27 mouse cellular contexts compared by ENCODE assay signal in the genomic region with DNA sequence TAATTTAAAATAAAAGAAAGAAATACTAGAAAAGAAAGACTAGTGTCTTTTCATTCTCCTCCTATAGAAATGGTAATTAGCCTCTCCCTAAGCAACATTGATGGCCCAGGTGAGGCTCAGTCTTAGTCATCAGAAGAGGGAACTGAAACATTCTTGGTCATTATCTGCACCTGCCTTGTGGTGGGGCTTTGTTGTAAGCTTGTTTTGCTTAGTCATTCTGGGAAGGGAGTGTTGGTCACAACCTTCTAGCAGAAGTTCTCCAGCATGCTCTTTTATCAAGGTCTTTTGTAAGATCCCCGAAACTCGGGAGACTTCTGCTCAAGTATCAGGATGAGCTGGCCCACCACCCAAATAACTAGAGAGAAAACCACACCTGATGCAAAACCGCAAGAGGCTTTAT.
A peak's percentile ranks its signal among the peaks of the same experiment; 100 is the strongest.
DNase-seq lines count a peak whose midpoint lies in the region; ATAC-seq and TF ChIP-seq lines count a peak whose summit lies in the region.
"Had no signal": no experiment of that assay in that cellular context is flagged by ENCODE, and none has a peak within 500 bp of the region (broad histone marks: within the 10 kb centered on the region; RNA-seq: fewer than 3 reads in every experiment).

No protein-coding gene starts in this region.

- no peak for TF ChIP-seq EP300 in ES-Bruce4 (IDR thresholded peaks at IDR 0.05; ENCODE audit: insufficient read depth, low read depth, low read length)

- no peak overlapping the region for H3K4me3 ChIP-seq in ES-Bruce4 (ENCODE audit: low read depth, low read length)
- no peak overlapping the region for H3K4me3 ChIP-seq in G1E (ENCODE audit: low read depth, low read length)
- no peak overlapping the region for H3K4me3 ChIP-seq in intestine, embryonic 15.5 days (replicated peaks)
- H3K4me3 ChIP-seq in midbrain, embryonic 16.5 days (ENCODE audit: low read depth, low read length), result no peak overlapping the region
- H3K4me3 ChIP-seq: forebrain, embryonic 10.5 days; forebrain, embryonic 13.5 days; heart, adult 2 months; heart, embryonic 10.5 days; heart, embryonic 13.5 days had no signal

- H3K4me1 ChIP-seq in ES-Bruce4 (ENCODE audit: control insufficient read depth, insufficient read depth, low read length), result no peaks in the 10 kb centered on the region
- H3K4me1 ChIP-seq in G1E (ENCODE audit: insufficient read depth, low read depth, low read length), result peaks cover 17% of the 10 kb centered on the region
- no peaks in the 10 kb centered on the region for H3K4me1 ChIP-seq in intestine, embryonic 15.5 days (replicated peaks)
- H3K4me1 ChIP-seq in midbrain, embryonic 16.5 days (ENCODE audit: control insufficient read depth, insufficient read depth, low read length), result no peaks in the 10 kb centered on the region
- H3K4me1 ChIP-seq: forebrain, embryonic 10.5 days; forebrain, embryonic 13.5 days; heart, embryonic 10.5 days; heart, embryonic 13.5 days had no signal

- H3K9me3 ChIP-seq in ES-Bruce4 (replicated peaks; ENCODE audit: control insufficient read depth, insufficient read depth, low read length, poor library complexity, severe bottlenecking) (peaks cover 11% of the 10 kb centered on the region), G1E (replicated peaks) (peaks cover 5% of the 10 kb centered on the region)
- H3K9me3 ChIP-seq in intestine, embryonic 15.5 days, result no peaks in the 10 kb centered on the region
- H3K9me3 ChIP-seq in midbrain, embryonic 16.5 days (replicated peaks; ENCODE audit: control insufficient read depth, low read length, poor library complexity, severe bottlenecking), result no peaks in the 10 kb centered on the region
- H3K9me3 ChIP-seq: forebrain, embryonic 10.5 days; forebrain, embryonic 13.5 days; heart, embryonic 10.5 days; heart, embryonic 13.5 days had no signal

- ATAC-seq in G1E (ENCODE audit: extremely low read depth, insufficient number of reproducible peaks, low FRiP score, poor library complexity, severe bottlenecking), result peak; percentile 87
- ATAC-seq in intestine, embryonic 15.5 days, result no peak
- no peak for ATAC-seq in midbrain, embryonic 16.5 days
- ATAC-seq: activated CD4-positive, CD25-positive, alpha-beta regulatory T cell, adult 4 months; forebrain, embryonic 13.5 days; forebrain, embryonic 16.5 days; hindbrain, postnatal 0 days; Patski had no signal

- peak; percentile 94 for DNase-seq in A20 (ENCODE audit: low read depth, low spot score)
- peak; percentile 17 for DNase-seq in G1E (ENCODE audit: low spot score)
- DNase-seq in R1 (ENCODE audit: low read depth, low spot score), result peak; percentile 85
- no peak for DNase-seq in right cerebral cortex, postnatal 25 days
- DNase-seq: adrenal gland, adult 8-10 months; adrenal gland, postnatal 25 days; cerebellum, adult 11-12 months; cerebellum, adult 8-10 months; cerebellum, postnatal 10 days; gastrocnemius, postnatal 10 days; gastrocnemius, postnatal 36 days; heart, adult 2 months; heart, postnatal 14 days; heart, postnatal 4 days; kidney, adult 11 months had no signal

- no peak for TF ChIP-seq POLR2A in ES-Bruce4 (IDR thresholded peaks at IDR 0.05; ENCODE audit: insufficient read depth, low read length)

- 75% methylated on average over 3 of the region's 3 CpGs for WGBS in intestine, embryonic 15.5 days
- 92% methylated on average over 3 of the region's 3 CpGs for WGBS in midbrain, embryonic 16.5 days

- H3K36me3 ChIP-seq in ES-Bruce4 (ENCODE audit: control insufficient read depth, insufficient read depth, low read length, poor library complexity, severe bottlenecking) (no peaks in the 10 kb centered on the region), G1E (replicated peaks) (no peaks in the 10 kb centered on the region)
- H3K36me3 ChIP-seq in intestine, embryonic 15.5 days, result no peaks in the 10 kb centered on the region
- no peaks in the 10 kb centered on the region for H3K36me3 ChIP-seq in midbrain, embryonic 16.5 days (ENCODE audit: control insufficient read depth, insufficient read depth, low read length)
- H3K36me3 ChIP-seq: forebrain, embryonic 10.5 days; heart, embryonic 10.5 days; heart, embryonic 13.5 days had no signal

- peak overlapping the region; percentile 94 for H3K27ac ChIP-seq in ES-Bruce4 (ENCODE audit: insufficient read depth, low read length)
- no peak overlapping the region for H3K27ac ChIP-seq in intestine, embryonic 15.5 days
- H3K27ac ChIP-seq in midbrain, embryonic 16.5 days (ENCODE audit: low read length), result no peak overlapping the region
- H3K27ac ChIP-seq: forebrain, embryonic 10.5 days; forebrain, embryonic 13.5 days; heart, adult 2 months; heart, embryonic 10.5 days; heart, embryonic 13.5 days; hindbrain, embryonic 14.5 days; hindbrain, postnatal 0 days had no signal

- no peaks in the 10 kb centered on the region for H3K27me3 ChIP-seq in ES-Bruce4 (ENCODE audit: control insufficient read depth, insufficient read depth, low read length, poor library complexity, severe bottlenecking)
- H3K27me3 ChIP-seq in G1E (ENCODE audit: insufficient read depth, low read length), result no peaks in the 10 kb centered on the region
- no peaks in the 10 kb centered on the region for H3K27me3 ChIP-seq in intestine, embryonic 15.5 days (replicated peaks)
- no peaks in the 10 kb centered on the region for H3K27me3 ChIP-seq in midbrain, embryonic 16.5 days (ENCODE audit: control insufficient read depth, insufficient read depth, low read depth, low read length)
- H3K27me3 ChIP-seq: forebrain, embryonic 13.5 days; heart, embryonic 13.5 days; Patski had no signal

- H3K4me2 ChIP-seq in intestine, embryonic 15.5 days (replicated peaks), result no peak overlapping the region
- H3K4me2 ChIP-seq in midbrain, embryonic 16.5 days (ENCODE audit: low read length), result no peak overlapping the region
- H3K4me2 ChIP-seq: forebrain, embryonic 13.5 days; heart, embryonic 13.5 days; hindbrain, embryonic 14.5 days had no signal

- no peak overlapping the region for H3K9ac ChIP-seq in ES-Bruce4 (ENCODE audit: low read depth, poor library complexity, severe bottlenecking)
- no peak overlapping the region for H3K9ac ChIP-seq in intestine, embryonic 15.5 days
- no peak overlapping the region for H3K9ac ChIP-seq in midbrain, embryonic 16.5 days (ENCODE audit: low read depth, low read length)
- H3K9ac ChIP-seq: forebrain, embryonic 13.5 days; heart, embryonic 13.5 days; hindbrain, embryonic 14.5 days had no signal

- TF ChIP-seq CTCF in ES-Bruce4 (IDR thresholded peaks at IDR 0.05; ENCODE audit: low read depth, low read length), result no peak
- no peak for TF ChIP-seq CTCF in G1E (IDR thresholded peaks at IDR 0.05; ENCODE audit: low read depth, low read length)
